Mouse (Mus musculus) lung, adult 2 months (tissue): ENCODE measurements around the gene Trub1.

ENCODE experiments used
- CTCF ChIP-seq: fragments of 200-500 bp; IDR thresholded peaks from 2 replicates; pipeline ENCODE4 v1.5.1; 2011; ENCODE audit warnings: mild to moderate bottlenecking, low read length, control low read depth; ENCODE audit not compliant: insufficient read depth
- POLR2A ChIP-seq: fragments of 200-500 bp; IDR thresholded peaks from 2 replicates; pipeline ENCODE4 v1.6.1; 2011; ENCODE audit warnings: low read depth, mild to moderate bottlenecking, control low read depth, low read length, borderline replicate concordance; ENCODE audit errors: extremely low read depth

GRCm38 (mm10) chr19:57537510-57538182 lies 84.9 kb downstream of the Trub1 start:
- no peak for TF ChIP-seq CTCF
- no peak for TF ChIP-seq POLR2A
